Mouse (Mus musculus): ENCODE results near the gene Eif3b.

- TF ChIP-seq CTCF (conservative IDR thresholded peaks at IDR 0.05; ENCODE audit: insufficient read depth, insufficient read length, low read depth, low read length) (no peak), POLR2A (IDR thresholded peaks at IDR 0.05; ENCODE audit: low read depth, low read length) (no peak)
Observed at GRCm38 (mm10) chr5:140382688-140383087, 36.4 kb upstream of the Eif3b start.

All from kidney, adult 2 months (tissue).